Mouse (Mus musculus) right cerebral cortex, postnatal 14 days (tissue): Measurements from ENCODE around the gene Gm4141.
"Not testable (repeated sequence)": the region's sequence is repeated elsewhere in the genome, so short reads cannot be mapped to it uniquely, and the experiment has no call there.

Experiments used
- DNase-seq: peaks from one replicate; pipeline ENCODE4 v3.0.0; 2022

The Gm4141 gene

DNA sequence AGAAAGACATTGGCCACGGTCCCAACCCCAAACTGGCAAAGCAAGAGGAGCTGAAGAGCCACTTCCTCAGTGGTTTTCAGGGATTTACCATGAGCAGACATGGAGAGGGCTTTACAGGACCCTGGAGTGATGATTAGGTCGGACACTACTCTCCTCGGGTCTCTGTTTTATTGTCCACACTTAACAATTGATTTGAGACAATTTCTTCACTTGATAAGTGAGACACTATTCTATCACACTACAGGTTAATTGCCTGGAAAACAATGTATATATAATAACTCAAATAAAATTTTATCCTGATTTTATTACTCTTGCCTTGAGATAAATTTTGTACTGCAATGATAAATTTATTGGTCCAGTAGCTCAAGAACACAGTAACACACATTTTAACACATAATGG, at the start of gene Gm4141:
Gm4141 (minus strand) TSS at position 101 of the 400 bp plus-strand sequence.
- DNase-seq: not testable (repeated sequence)

GRCm38 (mm10) chr7:20598921-20599320, 22.9 kb upstream of the Gm4141 start, which contains the start of gene Gm4513:
Gm4513 (minus strand) TSS chr7:20599021.
- DNase-seq: not testable (repeated sequence)

GRCm38 (mm10) chr7:20545657-20546056, 30.4 kb downstream of the Gm4141 start, which contains the start of gene Gm5726:
Gm5726 (minus strand) TSS chr7:20545757.
- DNase-seq: not testable (repeated sequence)

- not testable (repeated sequence) for DNase-seq
Measured at GRCm38 (mm10) chr7:20533537-20533936, 42.5 kb downstream of the Gm4141 start, which contains the start of gene Vmn1r104. Vmn1r104 (plus strand) TSS chr7:20533837.
